Mouse (Mus musculus) bone marrow macrophage, adult 2 months (primary cell): ENCODE data around the gene Psen2.

ENCODE experiments used
- CTCF ChIP-seq: IDR thresholded peaks from 2 replicates; pipeline ENCODE4 v1.5.1; 2012; ENCODE audit warnings: low read depth, mild to moderate bottlenecking, low read length, moderate library complexity
- POLR2A ChIP-seq: IDR thresholded peaks from 2 replicates; pipeline ENCODE4 v1.6.1; 2012; ENCODE audit warnings: mild to moderate bottlenecking, low read depth, low read length, borderline replicate concordance

DNA sequence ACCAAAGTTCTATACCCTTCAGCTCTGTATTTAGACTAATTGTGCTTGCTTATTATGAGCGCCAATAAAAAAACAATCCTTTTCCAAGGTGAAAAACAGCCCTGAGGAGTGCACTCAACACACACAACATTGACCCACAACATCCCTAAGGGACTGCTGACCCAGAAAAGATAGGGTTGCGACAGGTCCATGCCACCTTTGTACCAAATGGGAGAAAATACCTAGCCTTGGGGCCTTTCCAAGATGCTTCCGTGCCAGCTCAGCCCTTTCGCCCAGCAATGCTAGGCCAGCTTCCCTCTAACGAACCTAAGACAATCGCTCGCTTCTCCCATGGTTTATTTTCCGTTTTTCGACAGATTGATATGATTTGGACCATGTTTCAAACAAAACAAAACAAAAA lies 66.7 kb downstream of the Psen2 start:
- TF ChIP-seq CTCF (no peak), POLR2A (no peak)
